Mouse (Mus musculus) hindbrain, postnatal 0 days (tissue): ENCODE data around the gene Tnfaip1. TPM values are rescaled to one million over a fixed set of nuclear protein-coding genes. Genes with fewer than 3 reads are reported as not detected.

ENCODE experiments used
- ATAC-seq: fragments of 200-750 bp; cut with Nextera tagmentation; 2 replicates; pipeline ENCODE4 v1.8.0; 2017; ENCODE audit warnings: mild to moderate bottlenecking, moderate TSS enrichment, moderate library complexity
- DNase-seq: peaks from one replicate; pipeline ENCODE4 v3.0.0-alpha.2; 2015; ENCODE audit warnings: low spot score
- H3K27ac ChIP-seq: fragments of 300-500 bp; sonication (generic); 2 replicates; pipeline ENCODE4 v1.5.1; 2014; ENCODE audit warnings: mild to moderate bottlenecking
- H3K27me3 ChIP-seq: fragments of 300-500 bp; sonication (generic); 2 replicates; pipeline ENCODE4 v1.6.1; 2014; ENCODE audit warnings: low read length, mixed read lengths; ENCODE audit not compliant: insufficient read depth
- H3K36me3 ChIP-seq: fragments of 300-500 bp; sonication (generic); 2 replicates; pipeline ENCODE4 v1.6.1; 2014; ENCODE audit warnings: low read length, mixed read lengths; ENCODE audit not compliant: insufficient read depth
- H3K4me1 ChIP-seq: fragments of 300-500 bp; sonication (generic); 2 replicates; pipeline ENCODE4 v1.6.1; 2014; ENCODE audit warnings: antibody characterized with exemption, low read length, mixed read lengths; ENCODE audit not compliant: insufficient read depth
- H3K4me2 ChIP-seq: fragments of 300-500 bp; sonication (generic); 2 replicates; pipeline ENCODE4 v1.6.1; 2014; ENCODE audit warnings: low read depth, mild to moderate bottlenecking, low read length, moderate library complexity, mixed read lengths
- H3K4me3 ChIP-seq: fragments of 300-500 bp; sonication (generic); 2 replicates; pipeline ENCODE4 v1.5.1; 2014; ENCODE audit warnings: low read length
- H3K9ac ChIP-seq: fragments of 300-500 bp; sonication (generic); replicated peaks from 2 replicates; pipeline ENCODE4 v1.6.1; 2014; ENCODE audit warnings: mild to moderate bottlenecking, low read length, moderate library complexity, mixed read lengths
- H3K9me3 ChIP-seq: fragments of 300-500 bp; sonication (generic); 2 replicates; pipeline ENCODE4 v1.6.1; 2016; ENCODE audit warnings: low read length, mixed read lengths
- CTCF ChIP-seq: IDR thresholded peaks from 2 replicates; pipeline ENCODE4 v1.5.1; 2016; ENCODE audit warnings: antibody characterized with exemption, control low read depth, low read depth
- WGBS: fragments of 180-500 bp; shearing (Covaris S2); extraction: QIAGEN DNeasy Blood & Tissue Kit; methylation state at CpG from one replicate; pipeline ENCODE4 v1.1.7; 2014; 5-methylcytosine and 5-hydroxymethylcytosine counted together
- polyA plus RNA-seq: library from polyadenylated mRNA; unstranded; fragments of >200 nt; fragmentation: Nextera tagmentation; extraction: Ambion mirVana; gene quantifications from 2 replicates; pipeline ENCODE4 v1.2.1, GENCODE M21; 2015
- total RNA-seq: library from RNA; depleted of rRNA; stranded (reverse); fragments of >200 nt; gene quantifications from 2 replicates; pipeline ENCODE4 v1.2.3, GENCODE M21; 2014; rRNA removed

Tnfaip1 gene
- total and polyA plus RNA-seq, 2 experiments from 2014 or later, result 46.2 to 56.2 TPM

- TF ChIP-seq CTCF, result no peak
- Histone ChIP-seq H3K4me2 (peak overlapping the region; percentile 79), H3K27me3 (no peaks in the 10 kb centered on the region), H3K4me3 (peak overlapping the region; percentile 70), H3K36me3 (no peaks in the 10 kb centered on the region), H3K4me1 (peaks cover 4% of the 10 kb centered on the region; the same call in 1 of the 2 replicates), H3K9me3 (no peaks in the 10 kb centered on the region), H3K9ac (peak overlapping the region; percentile 76), H3K27ac (peak overlapping the region; percentile 94)
- DNase-seq, result peak; percentile 79
- WGBS, result under 1% methylated on average over 43 of the region's 44 CpGs
- ATAC-seq, result peak; percentile 77
Measured at GRCm38 (mm10) chr11:78497071-78497541, 39.0 kb downstream of the Tnfaip1 start.

GRCm38 (mm10) chr11:78495904-78496303 is 40.2 kb downstream of the Tnfaip1 start:
- Histone ChIP-seq H3K4me1 (peaks cover 4% of the 10 kb centered on the region; the same call in 1 of the 2 replicates), H3K27ac (no peak overlapping the region), H3K4me2 (peak overlapping the region; percentile 79), H3K9ac (peak overlapping the region; percentile 3; the same call in 1 of the 2 replicates), H3K27me3 (no peaks in the 10 kb centered on the region), H3K36me3 (no peaks in the 10 kb centered on the region), H3K4me3 (peak overlapping the region; percentile 70), H3K9me3 (no peaks in the 10 kb centered on the region)
- no peak for ATAC-seq
- DNase-seq, result peak; percentile 44
- TF ChIP-seq CTCF, result no peak
- 5% methylated on average over 6 of the region's 6 CpGs for WGBS

GRCm38 (mm10) chr11:78490781-78491241 is 45.3 kb downstream of the Tnfaip1 start:
- H3K9me3 ChIP-seq, result no peaks in the 10 kb centered on the region
- peak; percentile 61 for TF ChIP-seq CTCF
- peak overlapping the region; percentile 30 for H3K4me3 ChIP-seq
- H3K4me1 ChIP-seq, result peaks cover 1% of the 10 kb centered on the region; the same call in 1 of the 2 replicates
- peak; percentile 84 for ATAC-seq
- peak overlapping the region; percentile 44 for H3K9ac ChIP-seq
- peak; percentile 86 for DNase-seq
- H3K4me2 ChIP-seq, result peak overlapping the region; percentile 56
- H3K36me3 ChIP-seq, result peaks cover 9% of the 10 kb centered on the region
- WGBS, result 8% methylated on average over 45 of the region's 48 CpGs
- peak overlapping the region; percentile 41; the same call in 1 of the 2 replicates for H3K27ac ChIP-seq
- no peaks in the 10 kb centered on the region for H3K27me3 ChIP-seq

GRCm38 (mm10) chr11:78488168-78488567 is 48.0 kb downstream of the Tnfaip1 start:
- Histone ChIP-seq H3K27ac (no peak overlapping the region), H3K4me2 (no peak overlapping the region), H3K4me3 (no peak overlapping the region), H3K9ac (no peak overlapping the region), H3K9me3 (no peaks in the 10 kb centered on the region), H3K36me3 (peaks cover 12% of the 10 kb centered on the region), H3K4me1 (no peaks in the 10 kb centered on the region), H3K27me3 (no peaks in the 10 kb centered on the region)
- WGBS, result 6% methylated on average over 8 of the region's 8 CpGs
- TF ChIP-seq CTCF, result peak; percentile 94
- peak; percentile 85 for DNase-seq
- peak; percentile 28; the same call in 1 of the 2 replicates for ATAC-seq

GRCm38 (mm10) chr11:78483639-78484038 is 52.5 kb downstream of the Tnfaip1 start:
- Histone ChIP-seq H3K9ac (no peak overlapping the region), H3K4me2 (no peak overlapping the region), H3K9me3 (no peaks in the 10 kb centered on the region), H3K27me3 (no peaks in the 10 kb centered on the region), H3K36me3 (peaks cover 24% of the 10 kb centered on the region), H3K4me1 (no peaks in the 10 kb centered on the region), H3K27ac (no peak overlapping the region), H3K4me3 (no peak overlapping the region)
- DNase-seq, result no peak
- no peak for TF ChIP-seq CTCF
- no peak for ATAC-seq
- WGBS, result 59% methylated on average over 7 of the region's 7 CpGs

- no peaks in the 10 kb centered on the region for H3K4me1 ChIP-seq
- WGBS, result 79% methylated on average over 3 of the region's 3 CpGs
- peaks cover 23% of the 10 kb centered on the region; the same call in 1 of the 2 replicates for H3K36me3 ChIP-seq
- H3K27me3 ChIP-seq, result no peaks in the 10 kb centered on the region
- ATAC-seq, result no peak
- H3K9ac ChIP-seq, result no peak overlapping the region
- H3K4me3 ChIP-seq, result no peak overlapping the region
- no peak for TF ChIP-seq CTCF
- H3K9me3 ChIP-seq, result no peaks in the 10 kb centered on the region
- no peak for DNase-seq
- no peak overlapping the region for H3K27ac ChIP-seq
- H3K4me2 ChIP-seq, result no peak overlapping the region
Measured at GRCm38 (mm10) chr11:78475289-78475688, 60.8 kb downstream of the Tnfaip1 start.

Other genes starting within 250 kb of the Tnfaip1 start
- gene BC030499, start 245.5 kb downstream of the Tnfaip1 start, total RNA-seq, result 0.10 TPM in 1 of 2 replicates, not detected in the other
- 0.15 TPM in 1 of 2 replicates, not detected in the other for gene BC030499, start 245.5 kb downstream of the Tnfaip1 start, polyA plus RNA-seq
- 26.7 and 31.4 TPM in 2 replicates for gene Spag5, start 234.8 kb downstream of the Tnfaip1 start, total RNA-seq
- 9.1 and 9.9 TPM in 2 replicates for gene Spag5, start 234.8 kb downstream of the Tnfaip1 start, polyA plus RNA-seq
- 798 and 822 TPM in 2 replicates for gene Aldoc, start 213.4 kb downstream of the Tnfaip1 start, total RNA-seq
- gene Aldoc, start 213.4 kb downstream of the Tnfaip1 start, polyA plus RNA-seq, result 693 and 762 TPM in 2 replicates
- 88.3 and 89.0 TPM in 2 replicates for gene Pigs, start 207.9 kb downstream of the Tnfaip1 start, total RNA-seq
- 105 TPM in 2 replicates for gene Pigs, start 207.9 kb downstream of the Tnfaip1 start, polyA plus RNA-seq
- 125 and 154 TPM in 2 replicates for gene Unc119, start 192.8 kb downstream of the Tnfaip1 start, total RNA-seq
- 76.2 and 82.0 TPM in 2 replicates for gene Unc119, start 192.8 kb downstream of the Tnfaip1 start, polyA plus RNA-seq
- gene Foxn1, start 149.8 kb downstream of the Tnfaip1 start, total RNA-seq, result not detected in 2 replicates
- not detected in 2 replicates for gene Foxn1, start 149.8 kb downstream of the Tnfaip1 start, polyA plus RNA-seq
- 0.10 TPM in 1 of 2 replicates, not detected in the other for gene Slc13a2, start 114.1 kb downstream of the Tnfaip1 start, total RNA-seq
- gene Slc13a2, start 114.1 kb downstream of the Tnfaip1 start, polyA plus RNA-seq, result not detected in 2 replicates
- gene Slc46a1, start 70.6 kb downstream of the Tnfaip1 start, total RNA-seq, result 18.7 and 20.6 TPM in 2 replicates
- 19.5 and 21.7 TPM in 2 replicates for gene Slc46a1, start 70.6 kb downstream of the Tnfaip1 start, polyA plus RNA-seq
- gene Sarm1, start 38.6 kb downstream of the Tnfaip1 start, total RNA-seq, result 85.9 and 87.8 TPM in 2 replicates
- gene Sarm1, start 38.6 kb downstream of the Tnfaip1 start, polyA plus RNA-seq, result 30.8 and 32.7 TPM in 2 replicates
- 109 and 152 TPM in 2 replicates for gene Vtn, start 37.2 kb downstream of the Tnfaip1 start, total RNA-seq
- 118 and 133 TPM in 2 replicates for gene Vtn, start 37.2 kb downstream of the Tnfaip1 start, polyA plus RNA-seq
- 0.58 and 0.78 TPM in 2 replicates for gene Sebox, start 32.9 kb downstream of the Tnfaip1 start, total RNA-seq
- gene Sebox, start 32.9 kb downstream of the Tnfaip1 start, polyA plus RNA-seq, result 0.15 and 0.26 TPM in 2 replicates
- gene Tmem199, start 24.2 kb downstream of the Tnfaip1 start, total RNA-seq, result 40.3 and 42.1 TPM in 2 replicates
- 84.8 and 86.9 TPM in 2 replicates for gene Tmem199, start 24.2 kb downstream of the Tnfaip1 start, polyA plus RNA-seq
- gene Poldip2, start 24.1 kb downstream of the Tnfaip1 start, total RNA-seq, result 134 and 143 TPM in 2 replicates
- gene Poldip2, start 24.1 kb downstream of the Tnfaip1 start, polyA plus RNA-seq, result 165 and 170 TPM in 2 replicates
- 96.2 and 109 TPM in 2 replicates for gene Ift20, start within 50 bp of the Tnfaip1 start, total RNA-seq
- gene Ift20, start within 50 bp of the Tnfaip1 start, polyA plus RNA-seq, result 123 and 136 TPM in 2 replicates
- 39.0 and 44.5 TPM in 2 replicates for gene Tmem97, start 14.4 kb upstream of the Tnfaip1 start, total RNA-seq
- 42.8 and 43.5 TPM in 2 replicates for gene Tmem97, start 14.4 kb upstream of the Tnfaip1 start, polyA plus RNA-seq
- gene Nlk, start 161.0 kb upstream of the Tnfaip1 start, total RNA-seq, result 30.4 and 36.7 TPM in 2 replicates
- 20.0 and 20.6 TPM in 2 replicates for gene Nlk, start 161.0 kb upstream of the Tnfaip1 start, polyA plus RNA-seq
- gene Ccnq, start 215.4 kb upstream of the Tnfaip1 start, total RNA-seq, result 35.9 and 39.0 TPM in 2 replicates
- gene Ccnq, start 215.4 kb upstream of the Tnfaip1 start, polyA plus RNA-seq, result 35.4 and 37.5 TPM in 2 replicates